Mouse (Mus musculus): ENCODE results near the gene Gm20388. TPM values are rescaled to one million over a fixed set of nuclear protein-coding genes. Genes with fewer than 3 reads are reported as not detected.

The Gm20388 gene
- total RNA-seq, 2 experiments from 2014 or later = 1.9 to 2.0 TPM

- peak; percentile 75 for DNase-seq
Measured at GRCm38 (mm10) chr8:122474951-122475560, 2564.4 kb downstream of the Gm20388 start.

- peak; percentile 98 for DNase-seq
Measured at GRCm38 (mm10) chr8:122475580-122476320, 2565.1 kb downstream of the Gm20388 start, which contains the start of the genes Rnf166 and Ctu2. Gene Rnf166 (minus strand): TSS chr8:122476064. Gene Ctu2 (plus strand): TSS chr8:122476143.

GRCm38 (mm10) chr8:122482448-122482847, 2571.8 kb downstream of the Gm20388 start:
- no peak for DNase-seq

GRCm38 (mm10) chr8:122483877-122484276, 2573.2 kb downstream of the Gm20388 start:
- no peak for DNase-seq

- DNase-seq = no peak
Measured at GRCm38 (mm10) chr8:122484831-122485230, 2574.2 kb downstream of the Gm20388 start.

GRCm38 (mm10) chr8:122488387-122488786, 2577.7 kb downstream of the Gm20388 start:
- no peak for DNase-seq

GRCm38 (mm10) chr8:122497016-122497734, 2586.5 kb downstream of the Gm20388 start:
- no peak for DNase-seq

- DNase-seq = no peak
Measured at GRCm38 (mm10) chr8:122497912-122498311, 2587.3 kb downstream of the Gm20388 start.

- DNase-seq = peak; percentile 88
Measured at GRCm38 (mm10) chr8:122500856-122501255, 2590.2 kb downstream of the Gm20388 start.

- no peak for DNase-seq
Measured at GRCm38 (mm10) chr8:122511552-122511951, 2600.9 kb downstream of the Gm20388 start.

GRCm38 (mm10) chr8:122512392-122512791, 2601.8 kb downstream of the Gm20388 start:
- DNase-seq = no peak

- no peak for DNase-seq
Measured at GRCm38 (mm10) chr8:122515699-122516098, 2605.1 kb downstream of the Gm20388 start.

- DNase-seq = peak; percentile 38
Measured at GRCm38 (mm10) chr8:122517541-122518190, 2607.0 kb downstream of the Gm20388 start.

GRCm38 (mm10) chr8:122520611-122521010, 2610.0 kb downstream of the Gm20388 start:
- DNase-seq = no peak

GRCm38 (mm10) chr8:122522796-122523651, 2612.4 kb downstream of the Gm20388 start:
- DNase-seq = peak; percentile 54

GRCm38 (mm10) chr8:122523652-122524360, 2613.2 kb downstream of the Gm20388 start:
- DNase-seq = peak; percentile 49

GRCm38 (mm10) chr8:122524506-122524905, 2613.9 kb downstream of the Gm20388 start:
- DNase-seq = peak; percentile 51

GRCm38 (mm10) chr8:122525004-122525403, 2614.4 kb downstream of the Gm20388 start:
- no peak for DNase-seq

- DNase-seq = no peak
Measured at GRCm38 (mm10) chr8:122526084-122526483, 2615.4 kb downstream of the Gm20388 start.

GRCm38 (mm10) chr8:122526526-122527170, 2616.0 kb downstream of the Gm20388 start:
- no peak for DNase-seq
